Mouse (Mus musculus) cerebellum, adult 18-20 months (tissue): Measurements from ENCODE around the gene Col28a1.

ENCODE experiments used
- DNase-seq, 2 experiments: peaks; one replicate each; pipeline ENCODE4 v3.0.0; 2021

Gene Col28a1

DNA sequence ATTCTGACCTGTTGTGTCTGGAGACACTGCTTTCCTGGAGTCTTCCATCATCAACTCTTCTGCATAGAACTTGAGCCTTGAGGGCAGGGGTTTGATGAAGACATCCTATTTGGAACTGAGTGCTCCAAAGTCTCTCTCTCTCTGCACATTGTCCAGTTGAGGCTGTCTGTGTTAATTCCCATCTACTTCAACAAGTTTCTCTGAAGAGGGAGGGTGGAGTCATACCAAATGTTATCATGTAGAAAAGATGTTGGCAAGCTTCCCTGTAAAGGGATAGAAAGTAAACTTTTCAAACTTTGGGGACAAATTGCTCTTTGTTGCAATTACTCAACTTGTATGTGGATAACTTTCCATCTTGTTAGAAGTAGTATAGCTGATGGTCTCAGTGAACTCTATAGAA lies at the start of gene Col28a1:
Gene Col28a1 (minus strand): TSS at position 101 of the 400 bp plus-strand sequence.
- DNase-seq = no peak

DNA sequence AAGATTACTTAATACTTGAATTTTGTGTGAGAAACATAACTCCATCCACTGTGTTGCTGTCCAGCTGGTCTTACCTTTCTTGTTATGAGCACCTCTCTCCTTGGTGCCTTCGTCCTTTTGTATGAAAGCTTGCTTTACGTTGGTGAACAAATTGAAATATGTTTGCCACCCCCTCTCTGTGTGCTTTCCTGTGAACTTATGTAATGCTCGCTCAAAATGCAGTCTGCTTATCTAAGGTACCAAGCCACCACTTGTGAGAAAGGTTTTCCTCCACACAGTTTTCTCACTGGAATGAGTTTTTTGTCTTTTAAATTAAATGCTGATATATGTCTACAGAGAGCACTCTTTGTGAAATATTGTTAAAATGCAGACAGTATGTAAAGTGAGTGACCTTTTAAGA lies 36.2 kb upstream of the Col28a1 start:
- DNase-seq = no peak

DNA sequence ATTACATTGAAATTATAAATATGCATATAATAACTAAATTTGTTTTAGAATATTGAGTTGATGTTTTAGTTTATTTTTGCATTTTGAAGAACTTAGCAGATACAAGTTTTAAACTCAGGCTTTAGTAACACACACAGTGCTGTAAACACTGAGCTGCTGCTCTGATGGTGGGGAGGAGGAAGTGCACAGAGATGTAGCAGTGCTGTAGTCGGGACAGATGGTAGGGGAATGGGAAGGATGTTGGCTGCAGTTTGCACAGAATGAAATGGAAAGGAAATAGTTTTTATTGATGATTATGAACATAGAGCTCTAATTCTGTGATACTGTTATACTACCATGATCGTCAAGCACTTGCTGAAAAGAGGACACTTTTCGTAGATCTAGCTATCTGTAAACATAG lies 34.6 kb upstream of the Col28a1 start:
- DNase-seq = no peak

- DNase-seq = peak in 1 of 2 experiments; percentile 14
Observed at GRCm38 (mm10) chr6:8210661-8211060, 18.2 kb upstream of the Col28a1 start.

GRCm38 (mm10) chr6:8209866-8210186 lies 17.4 kb upstream of the Col28a1 start:
- peak in 1 of 2 experiments; percentile 21 for DNase-seq

DNA sequence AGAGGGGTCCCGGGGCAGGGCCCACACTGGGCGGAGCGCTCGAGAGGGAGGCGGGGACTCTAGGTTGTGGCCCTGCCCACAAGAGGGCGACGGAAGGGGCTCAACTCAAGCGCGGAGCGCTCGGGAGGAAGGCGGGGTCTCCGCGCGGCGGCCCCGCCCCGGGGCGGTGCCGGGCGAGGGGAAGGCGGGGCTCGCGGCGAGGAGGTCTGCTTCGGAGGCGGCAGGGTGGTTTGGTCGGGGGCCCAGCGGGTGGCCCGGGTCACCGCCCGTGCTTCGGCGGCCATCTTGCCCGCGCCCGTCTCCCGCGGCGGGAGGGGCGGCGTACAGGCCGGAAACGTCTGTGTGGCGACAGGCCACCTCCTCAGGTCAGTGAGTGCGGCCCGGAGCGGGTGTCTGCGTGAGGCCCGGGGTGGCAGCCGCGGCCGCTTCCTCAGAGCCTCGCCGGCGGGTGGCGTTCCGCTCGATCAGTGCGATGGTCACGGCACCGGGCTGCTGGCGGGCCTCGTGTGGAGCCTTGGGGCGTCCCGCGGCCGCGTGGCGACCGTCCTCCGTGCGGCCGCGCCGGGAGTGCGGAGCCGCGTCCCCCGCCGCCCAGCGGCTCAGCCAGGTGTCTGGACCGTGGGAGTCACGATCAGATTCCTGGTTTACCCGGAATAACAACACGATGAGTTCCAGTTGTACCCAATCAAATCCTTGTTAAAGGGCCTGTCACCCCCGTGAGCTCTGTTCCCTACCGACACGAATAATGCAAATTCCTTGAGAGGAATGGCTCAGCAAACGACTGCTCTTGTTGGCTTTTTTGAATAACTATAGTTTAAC lies 16.8 kb upstream of the Col28a1 start, which contains the start of gene Mios:
Gene Mios (plus strand): TSS at position 176 of the 819 bp plus-strand sequence.
- peak; percentile 85 to 94 for DNase-seq

DNA sequence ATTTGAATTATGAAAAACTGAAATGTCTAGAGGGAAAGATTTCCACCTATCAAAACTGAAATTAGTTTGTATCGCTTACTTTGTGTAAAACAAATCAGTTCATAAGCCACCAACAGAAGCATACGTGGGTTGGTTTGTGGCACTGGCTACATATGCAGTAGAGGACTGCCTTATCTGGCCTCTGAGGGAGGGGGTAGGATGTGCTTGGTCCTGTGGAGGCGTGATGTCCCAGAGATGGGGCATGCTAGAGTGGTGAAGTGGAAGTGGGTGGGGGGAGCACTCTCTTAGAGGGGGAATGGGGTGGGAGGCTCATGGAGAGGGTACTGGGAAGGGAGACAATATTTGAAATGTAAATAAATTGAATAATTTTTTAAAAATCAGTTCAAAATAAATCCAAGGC lies 2.5 kb downstream of the Col28a1 start:
- no peak for DNase-seq

GRCm38 (mm10) chr6:8188599-8189233 lies 3.7 kb downstream of the Col28a1 start:
- no peak for DNase-seq

GRCm38 (mm10) chr6:8178397-8178941 lies 13.9 kb downstream of the Col28a1 start:
- peak; percentile 33 to 44 for DNase-seq

GRCm38 (mm10) chr6:8176116-8176515 lies 16.3 kb downstream of the Col28a1 start:
- no peak for DNase-seq

- DNase-seq = no peak
Observed at GRCm38 (mm10) chr6:8175346-8175745, 17.1 kb downstream of the Col28a1 start.

DNA sequence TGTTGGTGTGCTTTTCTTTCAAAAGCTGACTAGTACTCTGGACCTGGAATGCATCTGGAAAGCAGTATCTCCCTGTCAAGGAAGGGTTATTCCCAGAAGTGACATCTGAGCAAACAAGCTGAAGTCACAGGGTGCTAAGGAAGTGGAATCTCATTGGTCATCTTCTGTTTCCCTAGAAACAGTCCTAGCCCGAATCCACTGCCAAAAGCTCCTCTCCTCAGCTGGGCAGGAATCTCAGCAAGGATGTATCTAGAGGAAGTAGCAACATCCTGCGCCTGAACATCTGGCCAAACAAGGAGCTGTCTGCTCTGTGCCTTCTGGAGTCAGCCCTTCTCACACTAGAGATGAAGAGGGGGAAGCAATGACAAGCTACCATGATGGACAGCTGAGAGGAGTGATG lies 18.4 kb downstream of the Col28a1 start:
- no peak for DNase-seq

- DNase-seq = no peak
Observed at GRCm38 (mm10) chr6:8172101-8172500, 20.3 kb downstream of the Col28a1 start.

GRCm38 (mm10) chr6:8164741-8165140 lies 27.7 kb downstream of the Col28a1 start:
- no peak for DNase-seq

DNA sequence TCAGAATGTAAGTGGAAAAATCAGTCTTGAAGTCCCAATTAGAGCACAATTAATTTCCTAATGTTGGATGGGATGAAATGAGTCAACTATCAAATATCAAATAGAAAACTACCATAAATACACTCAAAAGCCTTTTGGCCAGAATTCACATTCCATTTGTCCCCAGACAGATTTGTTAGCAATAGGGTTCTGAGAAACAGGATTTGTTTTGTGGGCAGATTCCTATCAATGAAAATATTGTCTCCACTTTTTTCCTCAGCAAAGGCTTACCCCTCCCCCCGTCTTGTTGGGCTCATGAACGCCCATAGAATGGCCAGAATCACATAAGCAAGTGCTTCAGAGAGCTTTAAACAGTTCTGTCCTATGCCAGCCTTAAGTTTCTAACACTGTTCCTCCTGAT lies 32.4 kb downstream of the Col28a1 start:
- DNase-seq = no peak

- no peak for DNase-seq
Observed at GRCm38 (mm10) chr6:8157121-8157520, 35.3 kb downstream of the Col28a1 start.

- no peak for DNase-seq
Observed at GRCm38 (mm10) chr6:8152551-8153361, 39.7 kb downstream of the Col28a1 start.

- DNase-seq = no peak
Observed at GRCm38 (mm10) chr6:8148916-8149315, 43.5 kb downstream of the Col28a1 start.

DNA sequence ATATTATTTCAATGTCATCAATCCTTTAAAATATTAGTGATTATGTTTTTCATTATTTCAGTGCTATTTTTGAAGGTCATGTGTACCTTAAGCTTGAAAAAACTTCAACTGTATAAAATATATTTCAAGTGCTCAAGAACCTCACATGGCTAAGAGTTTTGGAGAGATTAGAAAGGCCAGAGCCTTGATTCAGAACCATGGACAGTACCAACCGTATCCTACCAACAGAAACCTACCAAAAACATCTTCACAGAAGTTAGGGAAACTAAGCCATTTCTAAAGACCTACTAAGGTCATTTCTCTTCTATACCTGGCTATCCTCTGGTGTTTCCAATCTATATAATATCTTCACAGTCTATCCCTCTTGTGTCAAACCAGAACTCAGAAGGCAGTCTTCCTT lies 50.5 kb downstream of the Col28a1 start:
- DNase-seq = no peak

DNA sequence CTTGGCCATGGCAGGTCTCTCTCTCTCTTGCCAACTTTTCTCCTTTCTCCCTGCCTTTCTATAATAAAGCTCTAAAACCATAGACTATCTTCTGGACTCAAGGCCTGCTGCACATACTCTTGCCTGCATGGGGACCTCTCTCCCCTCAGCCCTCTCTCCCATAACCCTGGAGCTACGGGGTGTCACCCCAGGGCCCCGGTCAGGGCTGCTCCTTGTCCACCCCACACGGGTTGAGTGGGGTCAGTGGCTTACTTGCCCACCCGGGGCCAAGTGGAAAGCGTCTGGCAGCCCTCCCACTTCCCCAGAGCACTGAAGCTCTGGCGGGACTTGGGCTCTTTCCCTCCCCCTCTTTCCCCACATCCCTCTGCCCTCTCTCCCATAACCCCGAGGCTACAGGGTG lies 62.3 kb downstream of the Col28a1 start:
- DNase-seq = no peak

- DNase-seq = no peak
Observed at GRCm38 (mm10) chr6:8128164-8128563, 64.3 kb downstream of the Col28a1 start.

- DNase-seq = no peak
Observed at GRCm38 (mm10) chr6:8126545-8126944, 65.9 kb downstream of the Col28a1 start.

DNA sequence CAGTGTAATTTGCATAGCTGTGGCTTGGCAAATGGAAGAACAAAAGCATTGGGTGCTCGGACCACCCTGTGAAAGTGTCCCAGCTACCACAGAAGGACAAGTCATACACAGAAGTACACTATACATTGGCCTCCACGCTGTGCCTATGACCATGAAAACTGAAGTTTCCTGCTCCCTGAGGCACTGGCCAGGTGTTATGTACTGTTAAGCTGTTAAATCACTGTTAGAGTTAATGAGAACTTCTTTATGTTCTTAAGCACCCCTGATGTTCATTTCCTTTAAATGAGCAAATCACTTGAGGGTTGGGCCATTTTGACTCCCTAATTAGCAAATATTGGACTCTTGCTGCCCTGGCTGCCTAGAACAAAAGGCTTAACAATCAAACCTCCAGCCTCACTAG lies 73.3 kb downstream of the Col28a1 start:
- no peak for DNase-seq
